Mouse (Mus musculus): ENCODE data around the gene Irf7. TPM values are rescaled to one million over a fixed set of nuclear protein-coding genes. Genes with fewer than 3 reads are reported as not detected.

Irf7 gene
- total and polyA plus RNA-seq, 3 experiments = 1.9 to 2.0 TPM; not detected in 1

GRCm38 (mm10) chr7:141228279-141229067, 37.8 kb downstream of the Irf7 start, which contains the start of gene Phrf1:
Phrf1 (plus strand) TSS chr7:141228784.
- Histone ChIP-seq H3K4me3 (ENCODE audit: control insufficient read depth in 1 of 2, insufficient read depth in 1 of 2, low read depth in 2 of 2, low read length in 2 of 2) (peak within 1 kb of the TSS; percentile 76 to 78), H3K4me1 (ENCODE audit: control insufficient read depth in 1 of 2, insufficient read depth in 2 of 2, low read length in 2 of 2) (peaks cover 4 to 12% of the 10 kb centered on the region in 2 experiments; a peak in 2 of 4 replicates), H3K36me3 (ENCODE audit: control insufficient read depth in 1 of 2, insufficient read depth in 2 of 2, low read length in 2 of 2) (peaks cover 11 to 14% of the 10 kb centered on the region in 2 experiments; a peak in 3 of 4 replicates), H3K9ac (ENCODE audit: control insufficient read depth, low read depth, low read length, poor library complexity, severe bottlenecking) (peak within 1 kb of the TSS; percentile 83), H3K79me2 (ENCODE audit: control insufficient read depth, insufficient read depth, low read length, poor library complexity) (peaks cover 36% of the 10 kb centered on the region), H3K9me3 (replicated peaks; ENCODE audit: insufficient read depth, low read length) (no peaks in the 10 kb centered on the region), H3K27me3 (ENCODE audit: control insufficient read depth in 1 of 2, insufficient read depth in 2 of 2, low read length in 2 of 2) (no peaks in the 10 kb centered on the region), H3K27ac (ENCODE audit: control insufficient read depth, low read depth, low read length) (peak within 1 kb of the TSS; percentile 89)
- DNase-seq (ENCODE audit: low read depth, low spot score) = peak; percentile 93
- TF ChIP-seq POLR2AphosphoS2 (IDR thresholded peaks at IDR 0.05; ENCODE audit: low read length) (peak; percentile 45; the same call in 1 of the 2 replicates), ZNF384 (IDR thresholded peaks at IDR 0.05; ENCODE audit: low read depth, low read length) (no peak), MAZ (IDR thresholded peaks at IDR 0.05; ENCODE audit: low read depth, low read length) (peak; percentile 53; the same call in 1 of the 2 replicates), TAL1 (IDR thresholded peaks at IDR 0.05; ENCODE audit: low read length) (no peak), CHD1 (IDR thresholded peaks at IDR 0.05; ENCODE audit: low read depth, low read length) (peak; percentile 100), USF2 (IDR thresholded peaks at IDR 0.05; ENCODE audit: borderline replicate concordance in 1 of 2, insufficient read depth in 1 of 2, low read depth in 1 of 2, low read length in 2 of 2) (no peak), MXI1 (IDR thresholded peaks at IDR 0.05; ENCODE audit: low read depth, low read length) (peak; percentile 61; the same call in 1 of the 2 replicates), RCOR1 (IDR thresholded peaks at IDR 0.05; ENCODE audit: low read depth, low read length) (no peak), SMC3 (IDR thresholded peaks at IDR 0.05; ENCODE audit: low read depth, low read length) (peak; percentile 55), GATA1 (IDR thresholded peaks at IDR 0.05; ENCODE audit: low read depth, low read length) (no peak), ZKSCAN1 (IDR thresholded peaks at IDR 0.05; ENCODE audit: low read depth, low read length) (no peak), ELF1 (IDR thresholded peaks at IDR 0.05; ENCODE audit: low read depth, low read length) (peak; percentile 88), MAX (IDR thresholded peaks at IDR 0.05; ENCODE audit: low read length) (peak; percentile 43; the same call in 1 of the 2 replicates), HCFC1 (IDR thresholded peaks at IDR 0.05; ENCODE audit: low read depth, low read length) (peak; percentile 89), BHLHE40 (IDR thresholded peaks at IDR 0.05; ENCODE audit: borderline replicate concordance, low read depth, low read length) (peak; percentile 54; the same call in 1 of the 2 replicates), GABPA (IDR thresholded peaks at IDR 0.05; ENCODE audit: low read depth, low read length) (no peak), ZC3H11A (IDR thresholded peaks at IDR 0.05; ENCODE audit: low read depth, low read length) (no peak), JUND (IDR thresholded peaks at IDR 0.05; ENCODE audit: low read depth, low read length) (no peak), CTCF (IDR thresholded peaks at IDR 0.05 in 2 of 3, conservative IDR thresholded peaks at IDR 0.05 in 1 of 3; ENCODE audit: control insufficient read depth in 1 of 3, insufficient read depth in 1 of 3, low read depth in 2 of 3, low read length in 3 of 3, poor library complexity in 1 of 3, severe bottlenecking in 1 of 3) (peak; percentile 90 to 95 (median 91)), TCF12 (IDR thresholded peaks at IDR 0.05; ENCODE audit: low read depth, low read length) (0 out of 2 replicates have a peak, but pooled peaks have one; percentile 23), ZMIZ1 (IDR thresholded peaks at IDR 0.05; ENCODE audit: low read depth, low read length) (no peak), MYC (IDR thresholded peaks at IDR 0.05; ENCODE audit: low read depth, low read length) (peak; percentile 48; the same call in 1 of the 2 replicates), POLR2A (IDR thresholded peaks at IDR 0.05; ENCODE audit: control insufficient read depth in 1 of 2, insufficient read depth in 1 of 2, low read depth in 1 of 2, low read length in 2 of 2, poor library complexity in 1 of 2) (peak; percentile 72 to 80; a peak in 3 of 4 replicates), MEF2A (IDR thresholded peaks at IDR 0.05; ENCODE audit: extremely low read depth, insufficient replicate concordance, low read depth, low read length, poor library complexity, severe bottlenecking) (no peak), E2F4 (IDR thresholded peaks at IDR 0.05; ENCODE audit: borderline replicate concordance, low read depth, low read length) (no peak), ETS1 (IDR thresholded peaks at IDR 0.05; ENCODE audit: low read depth, low read length) (no peak), MAFK (IDR thresholded peaks at IDR 0.05; ENCODE audit: borderline replicate concordance, low read depth, low read length) (no peak), POLR2AphosphoS5 (IDR thresholded peaks at IDR 0.05; ENCODE audit: borderline replicate concordance, low read depth, low read length) (no peak; the same call in 1 of the 2 replicates), UBTF (IDR thresholded peaks at IDR 0.05; ENCODE audit: borderline replicate concordance, insufficient read depth, low read depth, low read length) (no peak), CHD2 (IDR thresholded peaks at IDR 0.05; ENCODE audit: low read length) (no peak), SIN3A (IDR thresholded peaks at IDR 0.05; ENCODE audit: low read length) (peak; percentile 66; the same call in 1 of the 2 replicates), NRF1 (IDR thresholded peaks at IDR 0.05; ENCODE audit: insufficient read depth, low read depth, low read length, poor library complexity, severe bottlenecking) (0 out of 2 replicates have a peak, but pooled peaks have one; percentile 24), EP300 (IDR thresholded peaks at IDR 0.05; ENCODE audit: low read depth in 1 of 2, low read length in 2 of 2) (no peak), RAD21 (IDR thresholded peaks at IDR 0.05; ENCODE audit: low read depth, low read length) (no peak; the same call in 1 of the 2 replicates)
